Mouse (Mus musculus): ENCODE results near the gene Tceal8.

Tceal8 gene

GRCm38 (mm10) chrX:136127744-136128064 lies 44.4 kb downstream of the Tceal8 start:
- DNase-seq (ENCODE audit: low spot score in 2 of 2) = peak; percentile 39 to 72

DNA sequence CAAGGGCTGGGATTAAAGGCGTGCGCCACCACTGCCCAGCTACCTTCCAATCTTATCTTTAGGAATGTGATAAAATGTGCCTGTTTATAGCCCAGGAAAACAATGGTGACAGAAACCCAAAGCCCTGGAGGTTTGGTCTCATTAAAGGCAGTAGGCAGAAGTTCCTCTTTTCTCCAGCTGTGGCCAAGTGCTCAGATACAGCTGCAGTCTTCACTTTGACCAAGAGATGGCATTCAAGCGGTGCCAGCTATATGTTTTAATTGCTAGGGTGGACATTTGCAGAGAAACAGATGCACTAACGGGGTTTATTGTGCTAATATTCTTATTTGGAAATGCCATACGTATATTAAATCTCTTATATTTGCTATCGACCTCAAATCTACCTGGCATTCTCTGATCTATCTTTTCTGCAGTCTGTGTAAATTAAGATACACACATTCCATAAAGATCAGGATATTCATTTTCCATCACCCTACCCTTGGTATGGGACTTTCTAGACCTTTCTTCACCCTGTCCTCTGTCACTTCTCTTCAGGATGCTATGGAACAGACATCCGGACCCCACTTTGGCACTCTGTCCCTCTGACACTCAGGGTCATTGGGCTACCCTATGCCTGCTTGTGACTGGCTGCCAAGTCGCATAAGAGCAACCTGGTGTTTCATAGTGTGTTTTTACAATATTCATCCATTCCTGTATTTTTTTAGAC lies 45.0 kb downstream of the Tceal8 start:
- no peak for DNase-seq (ENCODE audit: low spot score in 2 of 2)
